Mouse (Mus musculus) forebrain, embryonic 13.5 days (tissue): ENCODE results near the gene Kcnk12. TPM values are rescaled to one million over a fixed set of nuclear protein-coding genes. Genes with fewer than 3 reads are reported as not detected.

Experiments
- polyA plus RNA-seq: library from polyadenylated mRNA; unstranded; fragments of >200 nt; fragmentation: Nextera tagmentation; extraction: Ambion mirVana; gene quantifications from 2 replicates; pipeline ENCODE4 v1.2.1, GENCODE M21; 2015

Kcnk12 gene
- polyA plus RNA-seq, 1 experiment from 2014 or later, result 0.54 TPM

Other genes with a start within 250 kb of the Kcnk12 start
- 4.0 and 5.2 TPM in 2 replicates for gene Epcam, start 162.0 kb downstream of the Kcnk12 start, polyA plus RNA-seq
- gene Msh2, start 125.7 kb downstream of the Kcnk12 start, polyA plus RNA-seq, result 88.5 and 90.3 TPM in 2 replicates
- gene Rpl36-ps4, start 123.0 kb upstream of the Kcnk12 start, polyA plus RNA-seq, result not detected in 2 replicates
- 52.6 and 58.7 TPM in 2 replicates for gene Msh6, start 177.1 kb upstream of the Kcnk12 start, polyA plus RNA-seq